Mouse (Mus musculus) retina, postnatal 7 days (tissue): ENCODE results near the gene Myl7.
"Not testable (repeated sequence)": the region's sequence is repeated elsewhere in the genome, so short reads cannot be mapped to it uniquely, and the experiment has no call there.

ENCODE experiments used
- DNase-seq: peaks from one replicate; pipeline ENCODE4 v3.0.0-alpha.2; 2012; ENCODE audit warnings: low read depth, low spot score

Gene Myl7

DNA sequence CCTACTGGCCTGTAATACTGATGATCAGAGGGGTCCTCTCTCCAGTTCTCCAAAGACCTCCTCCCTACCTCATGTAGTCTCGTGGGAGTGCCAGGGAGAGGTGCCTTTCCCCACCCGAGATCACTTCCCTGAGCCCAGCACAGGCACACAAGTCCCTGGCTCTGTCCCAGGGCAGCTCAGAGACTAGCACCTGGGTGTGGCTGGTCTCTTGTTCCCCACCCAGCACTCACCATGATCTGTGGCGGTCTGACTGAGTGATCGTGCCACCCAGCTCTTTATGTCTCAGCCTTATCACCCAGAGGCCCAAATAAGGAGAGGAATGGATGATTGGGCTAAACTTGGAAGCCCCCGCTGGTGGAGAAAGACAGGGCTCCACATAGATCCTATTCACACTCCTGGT is at the start of gene Myl7:
TSS of gene Myl7 (minus strand) at position 252 of the 400 bp plus-strand sequence.
- DNase-seq: no peak

DNA sequence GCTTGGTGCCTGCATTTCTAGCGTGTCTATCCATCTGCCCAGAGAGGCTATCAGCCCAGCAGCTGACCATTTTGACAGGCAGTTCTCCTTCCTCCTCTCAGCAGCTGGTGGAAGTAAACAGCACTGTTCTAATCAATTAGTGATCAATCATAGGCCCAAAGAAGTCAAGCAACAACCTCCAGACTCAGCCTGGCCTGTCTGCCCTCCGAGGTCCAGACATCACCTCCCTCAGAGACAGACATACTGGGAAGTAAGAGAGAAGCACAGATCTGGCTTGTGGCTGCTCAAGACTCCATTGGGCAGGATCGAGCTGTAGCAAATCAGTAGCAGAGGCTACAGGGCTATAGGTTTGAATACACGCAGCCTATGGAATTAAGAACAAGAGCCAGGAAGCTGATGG is 49.2 kb upstream of the Myl7 start:
- no peak for DNase-seq

DNA sequence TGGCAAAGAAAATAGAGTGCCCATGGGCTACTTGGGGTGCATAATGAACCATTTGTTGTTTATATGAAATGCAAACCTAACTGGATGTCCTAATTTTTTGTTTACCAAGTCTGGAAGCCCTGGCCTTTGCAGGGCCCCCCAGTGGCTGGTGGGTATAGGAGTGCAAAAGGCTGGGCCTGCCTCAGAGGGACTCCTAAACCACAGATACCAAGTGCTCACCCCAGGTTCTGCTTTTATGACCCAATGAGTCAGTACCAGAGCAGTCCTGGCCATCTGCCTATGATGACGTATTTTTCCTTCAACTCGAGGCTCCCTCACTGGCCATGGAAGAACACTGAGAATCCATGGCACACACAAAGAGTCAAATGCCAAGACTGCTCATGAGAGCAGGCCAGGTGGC is 46.5 kb upstream of the Myl7 start:
- no peak for DNase-seq

DNA sequence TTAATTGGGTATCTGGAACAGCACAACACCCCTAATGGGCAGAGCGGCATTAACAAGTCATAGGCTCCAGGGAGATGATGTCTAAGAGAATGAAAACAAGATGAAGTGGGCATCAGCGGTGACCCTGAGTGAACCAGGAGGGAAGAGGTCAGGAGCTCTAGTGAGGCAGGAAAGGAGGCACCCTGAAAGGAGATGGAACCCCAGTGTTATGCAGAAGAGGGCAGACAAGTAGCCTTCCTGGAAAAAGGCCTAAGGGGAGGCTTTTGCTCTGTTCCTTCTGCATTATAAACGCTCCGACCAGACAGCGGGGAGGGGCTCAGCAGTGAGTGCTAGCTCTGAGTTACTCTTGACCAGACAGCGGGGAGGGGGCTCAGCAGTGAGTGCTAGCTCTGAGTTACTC is 44.4 kb upstream of the Myl7 start:
- DNase-seq: no peak

DNA sequence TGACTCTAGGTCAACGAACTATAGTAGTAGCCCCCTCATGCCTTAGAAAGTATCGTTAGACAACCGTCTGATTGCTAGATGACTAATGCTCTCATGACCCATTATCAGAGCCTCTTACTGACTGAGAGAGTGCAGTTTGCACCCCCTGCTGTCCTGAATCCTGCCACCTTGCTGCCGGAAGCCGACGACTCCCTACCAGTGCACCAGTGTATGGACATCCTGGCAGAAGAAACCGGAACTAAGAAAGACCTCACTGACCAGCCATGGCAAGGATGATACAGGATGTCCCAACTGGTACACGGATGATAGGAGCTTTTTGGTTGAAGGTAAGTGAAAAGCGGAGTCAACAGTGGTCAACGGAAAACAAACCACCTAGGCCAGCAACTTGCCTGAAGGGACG is 35.9 kb upstream of the Myl7 start:
- not testable (repeated sequence) for DNase-seq

DNA sequence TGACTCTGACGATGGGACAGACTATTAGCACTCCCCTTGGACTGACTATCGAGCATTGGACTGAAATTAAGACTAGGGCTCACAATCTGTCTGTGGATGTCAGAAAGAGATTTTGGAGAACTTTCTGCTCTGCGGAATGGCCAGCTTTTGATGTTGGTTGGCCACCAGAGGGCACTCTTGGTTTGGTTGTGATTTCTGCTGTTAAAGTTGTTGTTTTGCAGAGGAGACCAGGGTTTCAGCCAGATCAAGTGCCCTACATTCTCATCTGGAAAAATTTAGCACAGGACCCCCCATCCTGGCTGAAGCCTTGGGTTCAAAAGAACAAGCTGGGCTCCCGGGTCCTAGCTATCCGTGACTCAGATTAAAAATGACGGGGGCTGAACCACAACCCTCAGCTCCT is 33.4 kb upstream of the Myl7 start:
- DNase-seq: not testable (repeated sequence)

DNA sequence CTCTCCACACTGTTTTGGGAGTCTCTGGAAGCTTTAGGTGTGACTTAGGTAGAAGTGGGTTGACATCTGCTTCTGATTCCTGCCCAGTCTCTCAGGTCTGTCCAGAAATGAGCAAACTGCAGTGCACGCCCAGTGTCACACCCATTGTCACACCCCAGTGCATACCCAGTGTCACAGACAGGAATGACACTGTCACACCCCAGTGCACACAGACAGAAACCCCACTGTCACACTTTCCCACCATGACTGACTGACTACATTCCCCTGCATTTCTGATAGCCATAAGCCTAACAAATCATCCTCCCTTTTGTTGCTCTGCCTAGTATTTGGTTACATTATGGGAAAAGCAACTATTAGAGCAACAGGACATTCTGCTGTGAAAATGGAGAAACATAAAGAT is 32.0 kb upstream of the Myl7 start:
- no peak for DNase-seq

DNA sequence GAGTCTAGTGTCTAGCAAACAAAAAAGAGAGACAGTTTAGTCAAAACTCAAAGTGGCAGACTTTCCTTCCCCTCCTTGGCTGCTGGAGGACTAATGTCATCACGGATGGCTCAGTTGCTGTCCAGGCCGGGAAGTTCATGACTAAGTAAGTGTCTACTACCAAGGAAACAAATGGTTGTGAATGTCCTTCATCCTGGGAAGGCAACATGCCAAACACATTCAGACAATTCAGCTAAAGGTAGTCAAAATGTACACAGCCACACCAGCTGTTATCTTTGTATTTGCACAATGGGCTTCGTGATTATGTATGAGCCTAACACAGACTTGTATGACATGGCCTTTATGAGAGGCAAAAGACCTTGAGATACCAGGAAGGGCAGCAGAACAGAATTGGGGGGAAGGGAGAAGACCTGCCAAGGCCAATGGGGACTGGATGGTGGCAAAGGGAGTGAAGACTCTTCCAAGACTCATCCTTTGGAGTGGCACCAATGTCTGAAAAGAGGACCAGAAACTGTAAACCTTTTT is 28.2 kb upstream of the Myl7 start:
- DNase-seq: no peak

DNA sequence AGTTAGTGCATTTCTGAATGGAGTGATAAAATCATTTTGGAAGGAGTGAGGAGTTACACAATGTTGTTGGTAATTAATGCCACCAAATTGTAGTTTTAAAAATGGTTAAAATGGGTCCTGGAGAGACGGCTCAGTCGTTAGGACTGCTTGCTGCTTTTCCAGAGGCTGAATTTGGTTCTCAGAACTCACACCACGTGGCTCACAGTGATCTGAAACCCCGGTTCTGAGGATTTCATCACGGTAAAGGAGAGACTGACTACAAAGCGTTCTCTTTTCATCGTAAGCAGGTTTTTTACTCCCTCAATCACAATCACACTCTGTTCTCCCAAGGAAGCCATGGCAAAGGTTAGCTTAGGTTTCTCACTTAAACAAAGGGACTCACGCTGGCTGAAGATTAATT is 26.1 kb upstream of the Myl7 start:
- DNase-seq: no peak

DNA sequence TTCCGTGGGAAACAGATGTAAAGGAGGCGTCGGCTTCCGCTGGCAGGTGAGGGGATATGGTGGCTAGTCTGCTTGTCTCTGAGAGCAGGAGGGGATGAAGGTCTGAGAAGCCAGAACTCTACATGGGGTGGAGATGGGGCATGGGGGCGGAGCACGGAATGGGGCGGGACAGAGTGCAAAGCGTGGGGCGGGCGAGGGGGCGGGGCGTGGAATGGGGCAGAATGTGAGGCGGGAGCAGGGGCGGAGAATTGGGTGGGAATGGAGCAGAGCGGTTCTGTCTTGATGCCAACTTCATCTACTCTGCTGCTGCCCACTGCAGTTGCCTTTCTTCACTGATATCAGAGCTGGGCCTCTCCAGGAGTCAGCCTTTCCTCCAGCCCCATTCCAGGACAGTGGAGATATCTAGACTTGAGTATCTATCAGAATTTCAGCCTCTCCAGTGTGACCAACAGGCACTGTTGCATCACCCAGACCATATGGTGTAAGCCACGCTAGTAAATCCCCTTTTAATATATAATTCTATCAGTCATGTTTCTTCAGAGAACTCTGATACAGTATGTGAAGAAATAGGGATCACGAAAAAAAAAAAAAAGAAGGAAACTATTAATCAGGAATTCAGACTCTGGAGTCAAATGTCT is 21.9 kb upstream of the Myl7 start:
- no peak for DNase-seq

DNA sequence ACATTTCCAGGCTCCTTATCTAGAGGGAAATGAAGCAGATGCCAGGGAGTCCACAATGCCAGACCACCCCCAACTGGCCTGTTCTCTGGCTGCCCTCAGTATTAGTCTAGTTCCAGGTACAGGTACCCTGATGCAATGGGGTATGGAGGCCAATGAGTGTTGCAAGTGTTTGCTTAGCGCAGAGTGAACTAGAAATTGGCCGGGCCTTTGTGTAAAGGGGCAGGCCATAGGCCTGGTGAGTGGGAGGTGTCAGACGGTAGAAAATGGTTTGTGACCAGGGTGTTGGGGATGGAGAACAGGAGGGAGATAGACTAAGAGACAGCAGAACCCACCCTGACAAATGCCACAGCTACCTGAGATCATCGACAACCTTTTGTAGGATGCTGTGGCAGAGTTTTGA is 21.0 kb upstream of the Myl7 start:
- no peak for DNase-seq

DNA sequence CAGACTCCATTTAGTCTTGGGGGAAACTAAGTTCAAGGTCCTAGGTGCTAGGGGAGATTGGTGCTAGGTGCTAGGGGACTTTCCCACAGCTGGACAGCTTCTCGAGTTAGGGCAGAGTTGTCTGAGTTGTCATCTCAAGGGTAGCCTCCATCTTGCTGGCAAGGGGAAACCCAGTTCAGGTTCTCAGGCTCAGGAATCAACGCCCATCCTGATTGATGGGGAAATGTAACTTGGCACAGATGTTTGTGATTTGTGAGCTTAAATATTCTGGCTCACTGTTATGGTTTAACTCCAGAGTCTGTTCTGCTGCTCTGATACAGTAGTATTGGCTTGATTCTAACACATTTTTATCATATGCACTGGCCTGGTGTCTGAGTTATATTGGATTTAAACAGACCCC is 19.5 kb upstream of the Myl7 start:
- DNase-seq: no peak

DNA sequence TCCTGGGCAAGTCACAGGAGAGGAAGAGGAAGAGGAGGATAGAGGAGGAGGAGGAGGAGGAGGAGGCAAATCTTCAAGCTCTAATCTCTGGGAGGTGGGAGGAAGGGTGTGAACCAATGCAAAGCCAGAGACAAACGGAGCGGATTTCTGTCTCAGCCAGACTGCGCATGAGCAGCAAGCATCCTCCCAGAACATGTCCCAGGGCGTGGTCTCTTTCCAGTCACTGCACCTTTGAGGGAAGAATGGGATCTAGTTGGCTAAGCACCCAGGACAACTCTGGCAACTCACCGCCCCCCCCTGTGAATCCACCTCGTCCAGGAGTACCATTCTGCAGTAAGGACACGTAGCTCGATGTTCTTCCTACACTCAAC is 17.6 kb upstream of the Myl7 start:
- no peak for DNase-seq

DNA sequence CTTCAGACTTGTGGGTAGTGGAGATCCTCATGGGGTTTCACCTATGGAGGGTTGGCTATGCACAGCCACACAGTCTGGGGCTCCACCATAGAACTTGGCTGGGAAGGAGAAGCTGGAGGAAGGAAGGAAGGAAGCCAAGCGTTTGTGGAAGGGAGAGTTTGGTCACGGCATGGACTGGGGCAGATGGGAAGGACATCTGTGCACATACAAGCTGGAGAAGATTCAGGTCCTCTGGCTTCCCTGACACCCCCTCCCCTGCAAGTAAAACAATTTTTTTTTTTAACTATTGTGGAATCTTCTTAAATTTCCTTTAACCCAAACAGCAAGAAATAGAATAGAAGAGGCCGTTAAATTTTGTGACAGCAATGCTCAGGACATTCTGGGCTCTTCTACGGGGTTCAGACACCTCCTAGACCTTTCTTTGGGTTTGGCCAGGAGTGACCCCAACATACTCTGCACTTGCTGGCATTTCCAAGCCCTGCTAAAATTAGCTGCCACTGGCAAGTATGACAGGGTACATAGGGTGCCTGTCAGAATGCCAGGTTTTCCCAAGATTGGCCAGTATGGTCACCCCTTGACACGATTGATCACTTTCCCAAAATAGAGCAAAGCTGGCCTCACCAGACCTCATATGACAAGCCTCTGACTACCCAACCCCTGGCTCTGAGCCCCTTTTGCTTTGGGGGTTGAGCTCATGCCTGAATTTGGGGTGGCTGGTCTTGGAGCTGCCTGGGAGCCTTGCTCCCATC is 17.0 kb upstream of the Myl7 start:
- no peak for DNase-seq

DNA sequence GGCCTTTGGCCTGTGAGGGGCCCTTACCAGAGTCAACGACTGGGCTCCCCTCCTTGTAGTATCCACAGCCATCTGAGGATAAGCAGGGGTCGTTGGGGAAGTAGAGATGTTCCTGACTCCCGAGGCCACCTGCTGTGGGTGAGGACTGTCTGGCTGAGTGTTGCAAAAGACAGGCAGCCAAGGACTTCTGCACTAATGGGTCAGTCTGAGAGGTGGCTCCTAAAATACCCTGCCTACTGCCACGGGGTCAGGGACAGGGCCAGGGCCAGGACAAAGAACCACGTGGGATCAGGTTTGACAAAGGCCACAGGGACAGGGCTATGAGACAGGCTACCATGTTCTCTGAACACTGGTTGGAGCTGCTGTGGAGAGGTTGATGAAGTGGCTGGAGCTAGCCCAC is 16.4 kb upstream of the Myl7 start:
- no peak for DNase-seq

DNA sequence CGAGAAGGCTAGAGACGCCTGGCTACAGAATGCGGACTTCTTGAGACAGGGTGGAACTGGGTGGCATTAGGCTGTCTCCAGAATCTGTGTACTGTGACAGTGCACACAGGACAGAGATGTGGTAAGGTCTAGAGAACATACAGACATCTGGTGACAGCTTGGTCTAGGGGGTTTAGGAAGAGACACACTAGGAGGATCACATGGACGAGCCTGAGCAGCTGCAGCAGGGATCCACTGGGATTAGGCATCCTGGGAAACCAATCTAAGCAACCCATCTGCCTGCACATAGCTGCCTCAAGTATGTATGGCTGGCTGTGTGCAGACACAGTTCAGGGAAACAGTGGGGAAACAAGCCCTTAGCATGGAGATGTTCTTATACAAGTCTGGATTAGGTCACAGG is 15.4 kb upstream of the Myl7 start:
- DNase-seq: peak; percentile 44

DNA sequence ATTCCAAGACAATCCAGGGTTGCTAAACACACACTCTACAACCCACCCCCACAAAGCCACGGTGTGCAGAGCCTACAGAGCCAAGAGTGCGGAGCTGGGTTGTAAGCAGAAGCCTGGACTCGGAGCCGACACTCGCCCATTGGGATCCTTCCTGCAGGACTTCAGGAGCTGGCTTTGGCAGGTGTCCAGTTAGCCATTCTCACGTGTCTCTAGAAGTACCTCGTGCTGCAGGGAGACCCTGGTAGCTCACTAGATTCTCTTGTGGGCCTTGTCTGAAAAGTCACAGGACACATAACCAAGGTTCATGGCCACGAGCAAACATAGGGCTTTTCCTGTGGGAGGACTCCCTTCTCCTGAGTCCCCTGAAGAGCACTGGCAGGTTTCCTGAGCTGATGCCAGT is 14.7 kb upstream of the Myl7 start:
- no peak for DNase-seq

DNA sequence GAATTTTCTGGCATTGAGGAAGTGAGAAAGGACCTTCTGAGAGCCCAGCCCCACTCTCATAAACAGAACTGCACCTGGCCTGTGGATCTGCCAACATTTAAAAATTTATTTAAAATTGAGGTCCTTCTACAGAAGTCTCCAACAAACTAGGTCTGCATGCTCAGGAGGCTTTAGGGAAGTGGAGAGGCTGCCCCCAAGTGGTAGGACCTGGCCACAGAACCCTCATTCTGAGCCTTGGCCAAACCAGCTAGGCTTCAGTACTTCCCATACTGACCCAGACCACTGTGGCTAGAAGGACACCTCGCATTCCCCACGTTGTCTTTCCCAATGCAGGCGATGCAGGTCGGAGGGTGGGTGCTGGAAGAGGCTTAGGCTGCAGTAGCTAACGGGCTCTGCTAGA is 14.1 kb upstream of the Myl7 start:
- no peak for DNase-seq

DNA sequence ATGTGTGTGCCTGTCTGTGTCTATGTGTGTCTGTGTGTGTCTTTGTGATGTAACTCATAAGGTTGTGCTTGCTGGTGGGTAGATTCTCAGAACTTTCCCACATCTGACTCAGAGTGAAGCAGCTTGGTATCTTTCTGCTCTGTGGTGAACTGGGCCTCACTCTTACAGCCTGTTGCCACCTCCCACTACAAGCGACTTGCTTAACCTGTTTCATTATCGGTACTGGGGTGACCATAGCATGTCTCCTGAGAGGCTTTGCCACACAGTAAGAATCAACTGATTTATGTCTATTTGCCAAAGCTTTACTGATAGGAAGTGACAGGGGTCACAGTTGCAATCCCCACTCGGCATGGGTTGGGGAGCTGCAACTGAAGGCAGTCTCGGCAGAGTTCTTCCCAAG is 10.1 kb upstream of the Myl7 start:
- DNase-seq: no peak

DNA sequence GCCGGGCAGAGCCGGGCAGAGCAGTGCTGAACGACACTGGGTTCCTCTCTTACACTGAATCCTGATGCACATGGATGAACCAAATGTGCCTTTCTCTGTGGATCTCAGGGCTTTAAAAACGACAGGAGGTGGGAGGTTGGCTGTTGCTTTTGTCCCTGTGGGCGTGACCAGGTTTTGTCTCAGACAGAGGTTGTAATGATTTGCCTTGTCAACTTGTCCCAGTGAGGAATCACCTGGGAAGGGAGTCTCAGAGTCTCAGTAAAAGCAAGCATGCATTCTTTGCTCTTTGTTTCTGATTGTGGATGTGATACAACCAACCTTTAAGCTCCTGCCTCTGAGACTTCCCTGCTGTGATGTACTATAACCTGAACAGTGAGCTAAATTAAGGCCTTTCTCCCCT is 8.5 kb upstream of the Myl7 start:
- DNase-seq: no peak

DNA sequence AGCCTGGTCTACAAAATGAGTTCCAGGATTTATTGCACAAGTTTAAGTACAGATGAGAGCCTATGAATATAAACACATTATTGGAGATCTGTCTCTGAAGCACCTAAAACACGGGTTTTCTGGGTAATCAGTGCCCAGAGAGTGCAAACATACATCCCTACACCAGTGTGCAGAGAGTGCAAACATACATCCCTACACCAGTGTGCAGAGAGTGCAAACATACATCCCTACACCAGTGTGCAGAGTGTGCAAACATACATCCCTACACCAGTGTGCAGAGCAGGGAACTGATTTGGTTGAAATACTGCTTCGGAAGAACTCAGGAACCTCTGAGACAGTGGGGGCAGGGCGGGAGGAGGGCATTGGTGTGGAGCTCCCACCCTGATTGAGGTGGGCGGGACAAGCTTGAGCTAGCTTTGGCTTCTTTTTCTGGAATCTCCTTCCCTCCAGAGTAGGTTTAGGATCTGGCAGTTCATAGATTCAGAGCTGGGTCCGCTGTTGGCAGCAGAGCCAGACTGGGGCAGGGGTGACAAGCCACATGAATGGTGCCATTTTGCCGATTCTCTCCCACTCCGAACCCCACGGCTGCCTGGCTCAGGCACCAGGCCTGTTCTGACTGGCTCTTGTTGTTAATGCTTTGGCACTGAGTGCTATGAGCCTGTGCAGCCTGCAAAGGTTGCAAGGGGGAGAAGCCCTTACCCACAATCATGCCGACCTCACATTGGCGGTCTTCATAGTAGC is 7.4 kb upstream of the Myl7 start:
- DNase-seq: no peak

DNA sequence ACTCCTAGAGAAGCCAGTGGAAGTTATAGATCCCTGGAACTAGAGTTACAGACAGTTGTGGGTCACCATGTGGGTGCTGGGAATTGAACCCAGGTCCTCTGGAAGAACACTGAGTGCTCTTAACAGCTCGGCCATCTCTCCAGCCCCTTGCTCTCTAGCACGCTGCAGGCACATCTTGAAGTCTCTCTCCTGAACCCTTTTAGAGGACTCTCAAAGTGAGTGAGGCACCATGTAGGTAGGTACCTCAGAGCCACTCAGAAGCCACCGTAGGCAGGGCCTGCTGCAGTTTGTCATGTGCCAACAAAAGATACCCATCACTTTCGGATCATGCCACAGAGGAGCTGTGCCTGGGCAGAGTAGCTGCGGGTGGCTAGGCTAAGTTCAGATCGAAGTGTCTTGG is 6.3 kb upstream of the Myl7 start:
- DNase-seq: no peak

DNA sequence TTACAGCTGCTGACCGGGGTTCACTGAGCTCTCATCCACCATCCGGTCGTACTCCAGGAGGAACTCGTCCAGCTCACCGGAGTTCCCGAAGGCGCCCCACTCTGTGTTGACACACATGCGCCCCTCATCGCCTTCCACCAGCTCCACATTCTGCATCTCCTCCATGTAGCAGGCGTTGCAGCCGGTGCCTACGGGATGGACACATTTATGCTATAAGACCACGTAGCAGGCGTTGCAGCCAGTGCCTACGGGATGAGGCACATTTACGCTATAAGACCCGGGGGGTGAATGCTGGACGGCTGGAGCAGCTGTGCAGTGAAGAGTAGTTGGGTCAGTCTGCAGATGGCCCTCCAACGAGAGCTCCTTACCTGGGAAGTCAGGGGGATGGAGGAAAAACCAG is 5.8 kb upstream of the Myl7 start:
- DNase-seq: no peak
